Mouse (Mus musculus): ENCODE data around the gene Ift22.

- TF ChIP-seq CTCF (IDR thresholded peaks at IDR 0.05), result no peak
- TF ChIP-seq POLR2A (IDR thresholded peaks at IDR 0.05; ENCODE audit: insufficient read depth, low read depth, low read length), result no peak
These were observed 33.1 kb downstream of the Ift22 start for GRCm38 (mm10) chr5:136940845-136941560.

Measured in heart, adult 2 months (tissue).